Mouse (Mus musculus): ENCODE measurements around the gene Timm50.

DNA sequence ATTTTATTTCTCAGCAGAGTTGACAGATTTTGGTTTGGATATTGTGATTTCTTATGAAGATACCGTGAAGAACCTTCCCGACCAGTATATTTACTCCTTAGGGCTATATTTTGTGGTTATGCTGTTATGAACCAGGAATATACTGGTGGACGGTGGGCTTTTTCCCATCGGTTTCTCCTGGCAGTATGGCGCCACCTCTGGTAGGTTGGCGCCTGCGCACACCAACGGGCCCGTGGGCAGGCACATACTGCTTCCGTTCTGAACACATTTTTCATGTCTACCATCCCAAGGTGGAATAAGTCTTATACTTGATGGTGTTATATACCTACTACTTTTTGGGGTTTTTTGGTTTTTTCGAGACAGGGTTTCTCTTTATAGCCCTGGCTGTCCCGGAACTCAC is 42.5 kb downstream of the Timm50 start:
- TF ChIP-seq GATA1 (IDR thresholded peaks at IDR 0.05; ENCODE audit: borderline replicate concordance, low read length) (no peak), FLI1 (IDR thresholded peaks at IDR 0.05; ENCODE audit: low read length) (no peak)

Data from megakaryocyte, embryonic 14.5 days (primary cell).